Mouse (Mus musculus) neutrophil, adult 5-6 weeks (primary cell): ENCODE data around the gene Cacna2d2. TPM values are rescaled to one million over a fixed set of nuclear protein-coding genes. Genes with fewer than 3 reads are reported as not detected.

Experiments used
- ATAC-seq: fragments of 151-379, 151-347 bp; 2 replicates; pipeline ENCODE4 v1.8.0; 2017; ENCODE audit warnings: mild to moderate bottlenecking, moderate TSS enrichment; ENCODE audit not compliant: insufficient number of reproducible peaks, poor library complexity, low FRiP score, severe bottlenecking; ENCODE audit errors: extremely low read depth
- total RNA-seq: library from RNA; stranded (forward); fragments of 200-1000 nt; gene quantifications from 2 replicates; pipeline ENCODE4 v1.2.3, GENCODE M21; 2017

The Cacna2d2 gene
- total RNA-seq, 1 experiment from 2014 or later: 0.58 TPM

GRCm38 (mm10) chr9:107521190-107521589, 121.8 kb downstream of the Cacna2d2 start:
- ATAC-seq: no peak

DNA sequence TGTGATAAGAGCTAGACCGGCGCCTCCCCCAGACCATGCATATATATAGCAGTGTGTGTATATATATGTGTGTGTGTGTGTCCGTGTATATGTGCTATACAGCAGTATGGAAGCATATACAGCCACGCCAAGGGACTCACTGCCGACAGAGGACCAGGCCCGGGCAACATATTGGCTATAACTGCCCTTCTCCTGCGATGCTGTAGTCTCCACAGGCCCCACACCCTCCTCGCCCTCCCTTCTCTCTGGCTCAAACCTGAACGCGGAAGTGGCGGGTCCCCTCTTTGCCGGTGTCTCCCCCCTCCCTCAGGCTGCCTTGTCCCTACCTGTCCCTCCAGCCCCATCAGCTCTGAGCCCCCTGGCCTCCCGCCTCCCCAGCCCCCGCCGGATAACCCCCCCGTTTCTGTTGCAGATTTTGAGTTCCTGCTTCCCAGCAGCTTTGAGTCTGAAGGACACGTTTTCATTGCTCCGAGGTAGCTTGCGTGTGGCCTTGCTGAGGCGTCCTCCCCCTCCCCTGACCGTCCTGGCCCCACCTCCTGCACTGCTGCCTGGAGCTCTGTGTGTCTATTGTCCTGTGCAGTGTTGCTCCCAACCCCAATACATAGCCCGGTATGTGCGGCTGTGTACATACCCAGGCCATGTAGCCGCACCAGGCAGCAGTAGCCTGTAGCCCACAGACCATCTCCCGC, 122.4 kb downstream of the Cacna2d2 start:
- ATAC-seq: peak; percentile 13; the same call in 1 of the 2 replicates

GRCm38 (mm10) chr9:107522400-107522711, 122.9 kb downstream of the Cacna2d2 start:
- ATAC-seq: no peak

DNA sequence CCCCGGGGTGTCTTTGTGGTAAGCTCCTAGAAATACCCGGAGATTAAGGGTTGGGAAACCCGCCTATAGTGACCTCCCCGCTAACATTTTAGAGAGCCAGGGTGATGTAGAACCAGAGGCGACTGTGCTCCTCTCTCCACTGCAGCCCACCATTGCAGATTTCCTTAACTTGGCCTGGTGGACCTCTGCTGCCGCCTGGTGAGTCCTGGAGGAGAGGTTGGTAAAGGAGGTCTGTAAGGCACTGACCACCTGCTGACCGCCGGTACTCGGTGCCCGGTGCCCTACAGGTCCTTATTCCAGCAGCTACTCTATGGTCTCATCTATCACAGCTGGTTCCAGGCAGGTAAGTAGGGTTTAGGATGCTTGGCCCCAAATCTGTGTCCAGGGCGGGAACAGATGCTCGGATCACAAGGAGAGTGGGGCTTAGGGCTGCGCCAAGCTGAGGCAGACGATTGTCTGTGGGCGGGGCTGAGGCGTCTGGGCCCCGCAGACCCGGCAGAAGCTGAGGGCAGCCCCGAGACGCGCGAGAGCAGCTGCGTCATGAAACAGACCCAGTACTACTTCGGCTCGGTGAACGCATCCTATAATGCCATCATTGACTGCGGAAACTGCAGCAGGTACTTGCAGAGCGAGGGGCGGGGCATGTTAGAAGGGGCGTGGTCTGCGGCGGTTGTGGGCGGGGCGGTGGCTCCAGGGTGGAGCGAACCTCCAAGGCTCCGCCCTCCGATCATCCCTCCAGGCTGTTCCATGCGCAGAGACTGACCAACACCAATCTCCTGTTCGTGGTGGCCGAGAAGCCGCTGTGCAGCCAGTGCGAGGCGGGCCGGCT, 127.0 kb downstream of the Cacna2d2 start:
- ATAC-seq: 0 out of 2 replicates have a peak, but pooled peaks have one; percentile 7

GRCm38 (mm10) chr9:107533791-107534407, 134.5 kb downstream of the Cacna2d2 start, which contains the start of gene Tmem115:
Gene Tmem115, plus strand, starts transcription at chr9:107533945.
- peak; percentile 92 for ATAC-seq

- ATAC-seq: no peak
Observed at GRCm38 (mm10) chr9:107534408-107535202, 135.2 kb downstream of the Cacna2d2 start.

GRCm38 (mm10) chr9:107538231-107538630, 138.8 kb downstream of the Cacna2d2 start:
- ATAC-seq: no peak

DNA sequence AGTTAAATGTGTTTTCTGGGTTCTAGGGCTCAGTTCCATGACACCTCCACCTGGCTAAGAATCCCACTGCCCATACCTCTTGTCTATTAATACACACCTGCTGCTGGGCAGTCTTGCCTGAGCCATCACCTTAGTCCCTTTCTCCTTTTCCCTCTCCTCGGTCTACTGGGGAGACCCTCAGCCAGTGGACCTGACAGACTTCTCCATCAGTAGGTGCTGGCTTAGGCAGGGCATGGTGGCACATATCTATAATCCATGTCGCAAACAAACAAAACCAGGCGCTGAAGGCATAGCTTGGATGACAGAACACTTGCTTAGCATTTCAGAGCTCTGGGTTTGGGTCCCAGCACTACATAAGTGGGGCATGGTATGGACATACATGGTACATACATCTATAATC, 139.3 kb downstream of the Cacna2d2 start:
- ATAC-seq: no peak

DNA sequence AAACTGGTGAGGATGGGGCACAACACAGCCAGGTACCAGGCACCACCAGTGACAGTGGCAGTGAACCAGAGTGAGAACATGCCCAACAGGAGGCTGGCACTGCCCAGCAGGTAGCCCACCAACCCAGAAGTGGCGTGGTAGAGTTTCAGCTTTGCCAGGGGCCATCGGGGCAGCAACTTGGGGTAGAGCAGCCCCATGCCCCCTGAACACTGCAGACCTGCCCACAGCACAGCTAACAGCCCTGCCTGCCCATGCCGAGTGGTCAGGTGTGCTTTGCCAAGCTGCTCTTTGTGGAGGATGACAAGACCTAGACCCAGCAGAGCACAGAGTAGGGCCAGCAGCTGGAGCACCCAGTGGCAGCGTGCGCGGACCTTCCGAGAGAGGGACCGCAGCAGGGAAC, 140.5 kb downstream of the Cacna2d2 start:
- no peak for ATAC-seq

- ATAC-seq: no peak
Observed at GRCm38 (mm10) chr9:107540420-107540819, 141.0 kb downstream of the Cacna2d2 start.

DNA sequence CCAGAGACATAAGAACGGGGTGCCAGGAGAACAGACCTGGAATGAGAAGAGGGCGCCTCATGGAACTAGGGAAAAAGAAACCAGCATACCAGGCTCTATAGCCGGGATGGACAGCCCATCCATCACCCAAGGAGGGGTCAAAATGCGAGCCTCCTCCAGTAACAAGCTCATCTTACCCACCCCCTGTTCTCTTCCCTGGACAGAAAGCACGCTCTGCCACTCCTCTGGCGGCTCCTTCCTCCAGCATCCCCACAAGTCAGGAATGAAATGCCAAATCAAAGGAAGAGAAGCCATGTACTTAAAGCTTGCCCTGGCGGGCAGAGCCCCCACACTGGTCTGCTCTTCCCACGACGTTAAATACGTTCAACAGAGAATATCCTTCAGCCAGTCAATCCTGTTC, 141.6 kb downstream of the Cacna2d2 start:
- ATAC-seq: no peak

- peak; percentile 78 for ATAC-seq
Observed at GRCm38 (mm10) chr9:107541474-107542351, 142.3 kb downstream of the Cacna2d2 start, which contains the start of the genes Cyb561d2 and Nprl2. Gene Cyb561d2, minus strand, starts transcription at chr9:107542193. Gene Nprl2, plus strand, starts transcription at chr9:107542226.

DNA sequence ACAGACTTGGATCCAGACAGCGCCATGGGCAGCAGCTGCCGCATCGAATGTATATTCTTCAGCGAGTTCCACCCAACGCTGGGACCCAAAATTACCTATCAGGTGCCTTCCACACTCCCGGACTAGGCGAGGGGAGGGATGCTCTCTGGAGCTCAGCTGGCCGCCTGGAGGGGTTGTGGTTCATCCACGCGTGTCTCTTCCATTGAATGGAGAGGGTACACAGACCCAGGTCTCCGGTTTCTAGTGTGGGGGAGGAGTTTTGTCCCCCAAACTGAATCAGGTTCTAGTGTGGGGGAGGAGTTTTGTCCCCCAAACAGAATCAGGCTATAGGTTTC, 142.9 kb downstream of the Cacna2d2 start:
- ATAC-seq: no peak

DNA sequence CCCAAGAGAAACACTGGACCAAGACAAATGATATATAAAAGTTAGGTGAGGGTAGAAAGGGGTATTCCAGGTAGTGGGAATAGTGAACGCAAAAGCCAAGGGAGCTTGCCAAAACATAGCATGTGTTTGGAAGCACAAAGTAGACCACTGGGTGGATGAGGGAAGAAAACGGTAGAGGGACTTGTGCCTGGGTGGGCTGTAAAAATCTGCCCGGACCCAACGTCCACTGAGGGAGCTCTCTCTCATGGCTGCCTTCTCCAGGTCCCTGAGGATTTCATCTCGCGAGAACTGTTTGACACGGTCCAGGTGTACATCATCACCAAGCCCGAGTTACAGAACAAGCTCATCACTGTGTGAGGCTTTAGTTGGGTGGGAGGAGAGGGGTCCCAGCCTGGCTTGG, 143.3 kb downstream of the Cacna2d2 start:
- ATAC-seq: no peak

DNA sequence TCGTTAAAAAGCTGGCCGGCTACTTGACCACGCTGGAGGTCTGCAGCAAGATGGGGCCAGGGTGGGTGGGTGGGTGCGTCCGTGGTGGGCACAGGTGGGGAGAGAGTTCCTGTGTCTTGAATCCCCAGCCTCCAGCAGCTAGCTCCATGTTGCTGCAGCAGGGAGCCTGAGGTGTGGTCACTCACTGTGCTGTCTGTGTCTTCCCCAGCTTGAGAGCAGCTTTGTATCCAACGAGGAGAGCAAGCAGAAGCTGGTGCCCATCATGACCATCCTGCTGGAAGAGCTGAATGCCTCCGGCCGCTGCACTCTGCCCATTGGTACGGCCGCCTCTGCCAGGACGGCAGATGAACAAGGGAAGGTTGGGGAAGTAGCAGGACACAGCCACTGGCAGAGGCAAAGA, 143.9 kb downstream of the Cacna2d2 start:
- ATAC-seq: no peak

DNA sequence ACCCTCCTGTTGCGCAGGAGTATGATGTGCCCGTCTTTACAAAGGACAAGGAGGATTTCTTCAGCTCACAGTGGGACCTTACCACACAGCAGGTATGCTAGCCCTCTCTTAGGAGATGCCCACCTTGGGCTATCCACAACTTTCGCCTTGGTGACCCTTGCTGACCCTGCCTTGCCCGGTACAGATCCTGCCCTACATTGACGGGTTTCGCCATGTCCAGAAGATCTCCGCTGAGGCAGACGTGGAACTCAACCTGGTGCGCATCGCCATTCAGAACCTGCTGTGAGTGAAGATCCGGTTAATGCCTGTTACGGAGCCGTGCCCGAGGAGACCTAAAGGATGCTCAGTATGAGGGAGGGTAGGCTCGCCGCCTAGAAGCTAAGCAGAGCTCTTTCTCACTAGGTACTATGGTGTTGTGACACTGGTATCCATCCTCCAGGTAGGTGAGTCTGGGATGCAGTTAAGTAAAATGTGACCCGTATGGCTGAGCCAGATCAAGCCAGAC, 144.8 kb downstream of the Cacna2d2 start:
- ATAC-seq: no peak

DNA sequence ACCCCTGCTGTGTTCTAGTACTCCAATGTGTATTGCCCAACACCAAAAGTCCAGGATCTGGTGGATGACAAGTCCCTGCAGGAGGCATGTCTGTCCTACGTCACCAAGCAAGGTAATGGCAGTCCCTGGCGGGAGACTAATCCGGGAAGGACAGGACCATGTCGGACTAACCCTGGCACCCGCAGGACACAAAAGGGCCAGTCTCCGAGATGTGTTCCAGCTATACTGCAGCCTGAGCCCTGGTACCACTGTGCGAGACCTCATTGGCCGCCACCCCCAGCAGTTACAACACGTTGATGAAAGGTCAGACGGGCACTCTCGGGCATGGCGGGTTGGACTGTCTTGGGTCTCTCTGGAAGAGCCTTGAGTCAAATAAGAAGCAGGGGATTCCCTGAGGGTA, 145.3 kb downstream of the Cacna2d2 start:
- ATAC-seq: no peak

DNA sequence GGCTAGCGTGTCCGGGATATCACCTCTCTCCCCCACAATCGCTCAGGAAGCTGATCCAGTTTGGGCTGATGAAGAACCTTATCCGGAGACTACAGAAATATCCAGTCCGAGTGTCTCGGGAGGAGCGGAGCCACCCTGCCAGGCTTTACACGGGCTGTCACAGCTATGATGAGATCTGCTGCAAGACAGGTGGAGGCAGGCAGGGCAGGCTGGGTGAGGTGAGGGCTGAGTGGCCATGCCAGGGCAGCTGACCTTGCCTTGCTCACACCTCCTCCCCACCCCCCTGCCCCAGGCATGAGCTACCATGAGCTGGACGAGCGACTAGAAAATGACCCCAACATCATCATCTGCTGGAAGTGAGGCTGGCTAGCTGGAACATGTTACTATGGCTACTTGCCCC, 145.8 kb downstream of the Cacna2d2 start:
- no peak for ATAC-seq
